Mouse (Mus musculus): ENCODE measurements around the gene Grb2.

GRCm38 (mm10) chr11:115713447-115713846 lies 5.0 kb upstream of the Grb2 start:
- TF ChIP-seq GATA1 (IDR thresholded peaks at IDR 0.05; ENCODE audit: low read length) = no peak
- TF ChIP-seq TAL1 (IDR thresholded peaks at IDR 0.05; ENCODE audit: low read length) = no peak
